Mouse (Mus musculus): ENCODE results near the gene Zswim7. TPM values are rescaled to one million over a fixed set of nuclear protein-coding genes. Genes with fewer than 3 reads are reported as not detected.

Zswim7 gene
- polyA plus RNA-seq, 1 experiment from 2014 or later = 21.4 TPM

DNA sequence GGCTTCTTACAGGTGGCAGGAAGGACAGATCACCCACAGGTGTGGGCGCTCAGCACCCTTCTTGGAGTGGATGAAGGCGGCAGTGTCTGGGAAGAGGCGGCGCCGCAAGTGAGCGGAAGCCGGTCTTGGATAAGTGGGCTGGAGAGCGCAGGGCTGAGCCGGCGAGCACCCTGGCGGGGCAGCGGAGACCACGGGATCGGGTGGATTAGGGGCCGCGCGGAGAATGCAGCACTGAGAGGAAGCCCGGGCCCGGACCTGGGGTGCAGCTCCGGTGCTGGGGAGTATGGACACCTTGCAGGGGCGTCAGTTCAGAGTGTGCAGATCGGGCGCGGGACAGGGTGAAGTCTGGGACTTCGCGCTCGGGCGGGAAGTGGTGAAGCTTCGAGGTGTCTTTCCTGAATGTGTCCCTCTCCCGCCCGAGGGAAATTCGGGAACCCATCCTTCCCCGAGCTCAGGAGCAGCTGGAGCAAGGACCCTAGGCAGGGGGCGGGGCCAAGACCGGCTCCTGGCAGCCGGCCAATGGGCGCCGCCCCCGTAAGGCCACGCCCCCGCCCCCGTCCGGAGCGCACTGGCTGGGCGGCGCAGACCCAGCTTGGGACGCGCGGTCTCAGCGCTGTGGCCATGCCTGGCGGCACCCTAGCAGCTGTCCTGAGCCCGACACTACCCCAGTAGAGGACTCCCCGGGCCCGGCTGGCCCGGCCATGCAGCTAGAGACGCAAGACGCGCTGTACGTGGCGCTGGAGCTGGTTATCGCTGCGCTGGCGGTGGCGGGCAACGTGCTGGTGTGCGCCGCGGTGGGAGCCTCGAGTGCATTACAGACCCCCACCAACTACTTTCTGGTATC lies 32.6 kb downstream of the Zswim7 start, which contains the start of gene Adora2b:
Adora2b (plus strand) TSS at position 584 of the 844 bp plus-strand sequence.
- peak; percentile 91 for DNase-seq (ENCODE audit: low spot score)
- peak within 1 kb of the TSS; percentile 75 for H3K4me3 ChIP-seq
- under 1% methylated on average over 69 of the region's 69 CpGs for WGBS
- H3K4me1 ChIP-seq (replicated peaks) = peaks cover 32% of the 10 kb centered on the region
- H3K27ac ChIP-seq = peak within 1 kb of the TSS; percentile 75
- no peaks in the 10 kb centered on the region for H3K36me3 ChIP-seq
- peaks cover 62% of the 10 kb centered on the region for H3K27me3 ChIP-seq (ENCODE audit: insufficient read depth, poor library complexity, severe bottlenecking)
- peaks cover 11% of the 10 kb centered on the region; the same call in 1 of the 2 replicates for H3K9me3 ChIP-seq

DNA sequence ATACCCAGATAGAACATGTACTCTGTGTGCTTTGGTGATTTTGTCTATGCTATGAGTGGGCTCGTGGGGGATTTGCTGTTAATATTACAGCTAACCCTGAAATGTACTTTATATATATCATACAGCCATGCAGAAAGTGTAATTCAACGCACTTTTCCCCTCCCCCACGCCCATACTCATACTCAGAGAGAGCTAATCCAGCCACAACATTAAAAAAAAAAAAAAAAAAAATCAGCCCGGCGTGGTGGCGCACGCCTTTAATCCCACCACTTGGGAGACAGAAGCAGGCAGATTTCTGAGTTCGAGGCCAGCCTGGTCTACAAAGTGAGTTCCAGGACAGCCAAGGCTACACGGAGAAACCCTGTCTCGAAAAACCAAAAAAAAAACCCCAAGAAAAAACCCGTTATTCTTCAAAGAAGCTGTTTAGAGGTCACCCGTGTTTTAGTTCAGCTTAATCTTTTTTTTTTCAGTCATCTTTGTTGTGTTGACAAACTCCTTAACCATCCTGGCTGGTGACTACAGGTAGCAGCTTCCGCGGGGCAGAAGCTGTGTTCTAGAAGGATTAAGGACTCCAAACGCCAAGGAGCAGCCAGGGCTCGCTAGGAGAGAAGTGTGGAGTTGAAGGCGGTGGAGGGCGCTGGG lies 33.3 kb downstream of the Zswim7 start:
- peak overlapping the region; percentile 75 for H3K27ac ChIP-seq
- peaks cover 32% of the 10 kb centered on the region for H3K4me1 ChIP-seq (replicated peaks)
- no peaks in the 10 kb centered on the region for H3K36me3 ChIP-seq
- 41% methylated on average over 18 of the region's 18 CpGs for WGBS
- DNase-seq (ENCODE audit: low spot score) = no peak
- H3K9me3 ChIP-seq = peaks cover 11% of the 10 kb centered on the region; the same call in 1 of the 2 replicates
- H3K27me3 ChIP-seq (ENCODE audit: insufficient read depth, poor library complexity, severe bottlenecking) = peaks cover 58% of the 10 kb centered on the region
- H3K4me3 ChIP-seq = peak overlapping the region; percentile 75

DNA sequence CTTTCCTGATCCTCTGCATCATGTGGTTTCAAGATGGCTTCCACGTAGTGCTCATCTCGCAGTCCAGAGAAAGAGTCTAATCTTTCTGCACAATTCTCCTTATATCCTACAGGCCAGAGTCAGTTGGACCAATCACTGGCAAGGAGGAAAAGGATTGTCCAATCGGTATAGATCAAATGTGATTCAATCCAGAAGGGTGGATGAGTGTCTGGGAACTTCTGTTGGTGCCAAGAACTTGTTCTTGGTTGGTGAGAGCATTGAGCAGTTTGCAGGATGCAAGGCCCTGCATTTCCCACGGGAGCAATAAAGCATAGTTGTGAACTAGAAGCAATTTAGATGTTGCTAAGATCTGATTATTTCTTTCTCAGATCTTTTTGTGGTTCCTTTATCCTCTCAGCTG lies 36.7 kb downstream of the Zswim7 start:
- H3K4me1 ChIP-seq (replicated peaks) = peaks cover 20% of the 10 kb centered on the region
- H3K4me3 ChIP-seq = no peak overlapping the region
- peaks cover 11% of the 10 kb centered on the region; the same call in 1 of the 2 replicates for H3K9me3 ChIP-seq
- H3K27ac ChIP-seq = no peak overlapping the region
- WGBS = 89% methylated on average over 4 of the region's 4 CpGs
- H3K36me3 ChIP-seq = no peaks in the 10 kb centered on the region
- peaks cover 25% of the 10 kb centered on the region for H3K27me3 ChIP-seq (ENCODE audit: insufficient read depth, poor library complexity, severe bottlenecking)
- no peak for DNase-seq (ENCODE audit: low spot score)

DNA sequence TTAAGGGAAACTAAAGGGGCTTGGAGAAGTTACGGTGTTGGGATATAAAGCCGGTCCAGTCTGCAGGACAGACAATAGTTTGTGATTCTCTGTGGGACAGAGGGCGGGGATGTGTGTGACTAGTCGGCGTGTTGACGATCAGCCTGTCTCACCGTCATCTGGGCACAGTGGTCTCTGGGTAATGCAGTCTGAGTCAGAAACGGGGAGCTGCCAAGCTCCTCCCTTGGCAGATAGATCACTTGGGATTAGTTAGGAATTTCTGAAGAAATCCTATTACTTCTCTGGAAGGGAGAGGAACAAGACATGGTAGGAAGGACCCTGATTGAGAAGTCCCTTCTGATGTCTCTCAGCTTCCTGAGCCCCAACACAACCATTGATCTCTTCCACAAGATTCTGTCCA lies 37.3 kb downstream of the Zswim7 start:
- no peak for DNase-seq (ENCODE audit: low spot score)
- peaks cover 19% of the 10 kb centered on the region for H3K27me3 ChIP-seq (ENCODE audit: insufficient read depth, poor library complexity, severe bottlenecking)
- H3K4me1 ChIP-seq (replicated peaks) = peaks cover 14% of the 10 kb centered on the region
- no peaks in the 10 kb centered on the region for H3K36me3 ChIP-seq
- H3K27ac ChIP-seq = no peak overlapping the region
- no peak overlapping the region for H3K4me3 ChIP-seq
- H3K9me3 ChIP-seq = peaks cover 11% of the 10 kb centered on the region; the same call in 1 of the 2 replicates
- WGBS = 93% methylated on average over 8 of the region's 8 CpGs

DNA sequence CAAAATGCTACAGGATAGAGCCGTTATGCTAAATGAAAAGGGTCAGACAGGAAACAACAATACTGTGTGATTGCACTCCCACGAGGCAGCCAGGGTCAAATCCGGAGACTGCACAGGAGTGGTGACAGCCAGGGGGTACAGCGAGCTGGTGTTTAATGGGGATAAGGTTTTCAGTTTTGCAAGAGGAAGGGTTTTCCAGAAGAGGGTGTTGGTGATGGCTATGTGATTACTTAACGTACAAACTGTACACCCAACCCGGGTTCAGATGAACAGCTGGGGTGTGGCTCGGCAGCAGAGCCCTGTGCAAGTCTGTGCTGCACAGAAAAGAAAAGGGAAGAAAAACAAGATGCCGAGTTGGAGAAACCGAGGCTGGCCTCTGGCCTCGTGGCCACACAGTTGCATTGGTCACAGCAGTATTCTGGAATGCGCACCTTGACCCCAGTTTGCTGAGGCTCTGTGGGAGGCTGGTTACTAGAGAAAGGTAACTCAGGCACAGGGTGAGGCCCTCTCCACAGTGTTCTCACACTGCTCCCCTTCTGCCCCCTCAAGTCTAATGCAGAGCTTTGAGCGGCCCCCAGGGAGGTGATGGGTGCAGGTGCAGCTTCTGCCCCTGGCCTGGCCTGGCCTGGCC lies 40.4 kb downstream of the Zswim7 start:
- Histone ChIP-seq H3K4me1 (replicated peaks) (peaks cover 6% of the 10 kb centered on the region), H3K4me3 (no peak overlapping the region), H3K27ac (no peak overlapping the region), H3K9me3 (peaks cover 8% of the 10 kb centered on the region; the same call in 1 of the 2 replicates), H3K27me3 (ENCODE audit: insufficient read depth, poor library complexity, severe bottlenecking) (no peaks in the 10 kb centered on the region), H3K36me3 (no peaks in the 10 kb centered on the region)
- DNase-seq (ENCODE audit: low spot score) = no peak
- WGBS = 80% methylated on average over 12 of the region's 12 CpGs

DNA sequence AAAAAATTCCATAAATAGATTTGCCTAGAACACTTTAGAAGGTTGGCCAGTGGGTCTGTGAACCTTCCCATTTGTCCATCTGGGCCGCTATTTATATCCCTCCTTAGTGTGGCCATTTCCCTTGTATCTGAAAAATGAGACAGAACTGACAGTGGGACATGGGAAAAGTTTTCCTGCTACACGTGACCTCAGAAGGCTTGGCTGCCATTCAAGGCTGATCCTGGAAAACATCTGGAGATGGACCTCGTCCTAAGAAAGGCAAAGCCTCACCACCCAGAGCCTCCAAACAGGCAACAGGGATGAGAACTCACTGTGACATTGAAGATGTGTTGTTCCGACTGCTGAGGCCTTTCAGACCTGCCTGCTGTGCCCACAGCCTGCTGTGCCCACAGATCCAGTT lies 56.4 kb downstream of the Zswim7 start:
- no peak for DNase-seq (ENCODE audit: low spot score)
- no peaks in the 10 kb centered on the region for H3K9me3 ChIP-seq
- H3K27me3 ChIP-seq (ENCODE audit: insufficient read depth, poor library complexity, severe bottlenecking) = no peaks in the 10 kb centered on the region
- H3K27ac ChIP-seq = no peak overlapping the region
- no peaks in the 10 kb centered on the region for H3K4me1 ChIP-seq (replicated peaks)
- 82% methylated on average over 4 of the region's 4 CpGs for WGBS
- peaks cover 4% of the 10 kb centered on the region; the same call in 1 of the 2 replicates for H3K36me3 ChIP-seq
- H3K4me3 ChIP-seq = no peak overlapping the region

DNA sequence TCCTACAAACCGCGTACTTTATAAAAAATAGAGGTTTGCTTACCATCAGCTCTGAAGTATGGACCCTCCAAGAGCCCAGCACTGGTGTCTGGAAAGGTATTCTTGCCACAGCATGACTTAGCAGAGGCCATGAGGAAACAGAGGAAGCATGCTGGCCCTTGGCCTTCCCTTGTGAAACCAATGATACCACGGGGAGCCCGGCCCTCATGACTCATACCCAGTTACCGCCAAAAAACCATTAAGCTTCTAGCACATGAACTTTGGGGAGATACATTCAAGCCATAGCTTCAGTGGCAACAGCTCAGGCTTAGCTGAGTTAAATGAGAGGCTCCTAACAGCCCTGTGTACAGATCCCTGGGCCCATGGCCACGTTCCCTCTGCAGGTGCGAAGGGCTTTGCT lies 57.2 kb downstream of the Zswim7 start:
- no peak overlapping the region for H3K27ac ChIP-seq
- 96% methylated on average over 7 of the region's 7 CpGs for WGBS

DNA sequence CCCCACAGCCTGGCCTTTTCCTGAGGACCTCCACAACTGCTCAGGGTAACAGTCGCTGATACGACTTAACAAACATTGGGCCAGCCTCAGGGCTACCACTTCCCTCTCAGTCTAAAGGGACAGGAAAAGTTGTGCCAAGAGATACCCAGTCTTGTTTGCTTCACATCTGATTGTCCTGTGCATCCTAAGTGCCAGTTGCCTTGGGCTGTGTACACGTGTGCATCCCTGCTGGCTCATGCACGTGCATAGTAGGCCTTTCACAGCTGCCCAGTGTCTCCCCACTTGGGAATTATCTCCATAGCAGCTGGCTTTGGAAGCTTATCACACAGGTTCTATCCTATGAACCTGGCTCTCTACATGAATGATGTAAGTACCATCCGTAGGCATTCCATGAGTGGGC lies 57.8 kb downstream of the Zswim7 start:
- Histone ChIP-seq H3K27ac (no peak overlapping the region), H3K9me3 (no peaks in the 10 kb centered on the region), H3K4me1 (replicated peaks) (no peaks in the 10 kb centered on the region), H3K27me3 (ENCODE audit: insufficient read depth, poor library complexity, severe bottlenecking) (no peaks in the 10 kb centered on the region), H3K36me3 (peaks cover 12% of the 10 kb centered on the region; the same call in 1 of the 2 replicates), H3K4me3 (no peak overlapping the region)
- 91% methylated on average over 5 of the region's 5 CpGs for WGBS
- DNase-seq (ENCODE audit: low spot score) = no peak

More for the DNA sequence above, 57.2 kb downstream of the Zswim7 start:
- Histone ChIP-seq H3K9me3 (no peaks in the 10 kb centered on the region), H3K27me3 (ENCODE audit: insufficient read depth, poor library complexity, severe bottlenecking) (no peaks in the 10 kb centered on the region), H3K4me1 (replicated peaks) (no peaks in the 10 kb centered on the region), H3K4me3 (no peak overlapping the region), H3K36me3 (peaks cover 12% of the 10 kb centered on the region; the same call in 1 of the 2 replicates)
- no peak for DNase-seq (ENCODE audit: low spot score)

DNA sequence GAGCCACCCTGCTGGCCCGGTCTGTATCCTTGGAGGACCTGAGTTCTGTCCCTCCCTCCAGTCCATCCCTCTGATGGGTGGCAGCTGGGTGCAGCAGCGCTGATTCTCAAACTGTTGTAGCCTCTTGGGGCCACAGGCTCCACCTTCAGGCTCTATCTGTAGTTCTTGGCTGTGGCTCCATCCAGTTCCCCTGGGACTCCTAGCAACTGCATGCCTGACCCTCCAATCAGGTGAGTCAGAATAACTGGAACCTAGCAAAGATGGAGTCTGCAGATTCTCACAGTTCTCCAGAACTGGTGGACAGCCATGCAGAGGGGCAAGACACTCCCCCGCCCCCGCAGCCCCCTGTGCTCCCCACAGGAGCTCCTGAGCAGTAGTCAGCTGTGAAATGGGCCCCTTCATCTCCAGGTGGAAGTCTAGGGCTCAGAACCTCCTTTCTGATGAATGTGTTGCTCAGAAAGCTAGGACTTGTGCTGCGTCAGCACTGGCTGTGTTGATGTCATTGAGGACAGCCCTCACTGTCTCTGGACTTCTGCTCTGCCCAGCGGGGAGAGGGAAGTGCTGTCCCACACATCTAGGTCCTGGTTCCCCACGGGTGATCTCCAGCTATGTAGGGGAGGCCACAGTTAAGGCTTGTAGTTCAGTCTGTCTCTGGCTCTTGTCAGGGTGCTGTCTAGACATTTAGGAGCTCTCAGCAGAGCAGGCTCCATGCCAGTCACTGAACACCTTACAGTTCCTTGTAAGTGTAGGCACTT lies 60.2 kb downstream of the Zswim7 start:
- no peak for DNase-seq (ENCODE audit: low spot score)
- WGBS = 79% methylated on average over 7 of the region's 7 CpGs

DNA sequence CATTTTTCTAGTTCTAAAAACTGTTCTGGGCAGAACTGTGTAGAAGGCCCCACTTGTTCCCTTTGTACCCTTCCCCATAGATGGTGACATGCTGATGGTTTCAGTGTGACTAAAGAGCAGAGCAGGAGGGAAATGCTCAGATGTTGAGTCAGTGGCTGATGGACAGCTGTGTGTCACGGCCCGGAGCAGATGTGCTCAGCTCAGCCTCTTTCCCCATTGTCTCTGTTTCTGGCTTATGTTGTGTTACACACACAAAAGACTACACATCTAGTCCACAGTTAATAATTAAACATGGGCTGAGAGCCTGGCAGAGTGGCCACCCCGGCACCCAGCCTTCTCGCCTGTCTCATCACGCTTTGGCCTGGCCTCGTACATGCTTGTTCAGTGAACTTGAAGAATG lies 63.4 kb downstream of the Zswim7 start:
- Histone ChIP-seq H3K9me3 (no peaks in the 10 kb centered on the region), H3K4me1 (replicated peaks) (peaks cover 5% of the 10 kb centered on the region), H3K27ac (no peak overlapping the region), H3K4me3 (no peak overlapping the region), H3K27me3 (ENCODE audit: insufficient read depth, poor library complexity, severe bottlenecking) (no peaks in the 10 kb centered on the region), H3K36me3 (peaks cover 12% of the 10 kb centered on the region; the same call in 1 of the 2 replicates)
- no peak for DNase-seq (ENCODE audit: low spot score)
- WGBS = 84% methylated on average over 6 of the region's 6 CpGs

More for the DNA sequence above, 60.2 kb downstream of the Zswim7 start:
- no peaks in the 10 kb centered on the region for H3K27me3 ChIP-seq (ENCODE audit: insufficient read depth, poor library complexity, severe bottlenecking)
- no peak overlapping the region for H3K4me3 ChIP-seq
- peaks cover 5% of the 10 kb centered on the region for H3K4me1 ChIP-seq (replicated peaks)
- H3K9me3 ChIP-seq = no peaks in the 10 kb centered on the region
- H3K27ac ChIP-seq = no peak overlapping the region
- peaks cover 12% of the 10 kb centered on the region; the same call in 1 of the 2 replicates for H3K36me3 ChIP-seq
